18 mouse cellular contexts compared by ENCODE assay signal in genomic region chr4:105606731-105607130, GRCm38 (mm10).
A peak's percentile ranks its signal among the peaks of the same experiment; 100 is the strongest.
DNase-seq lines count a peak whose midpoint lies in the region; ATAC-seq lines count a peak whose summit lies in the region.
"Had no signal": no experiment of that assay in that cellular context is flagged by ENCODE, and none has a peak within 500 bp of the region (broad histone marks: within the 10 kb centered on the region; RNA-seq: fewer than 3 reads in every experiment).

No protein-coding gene starts in this region.

- no peaks in the 10 kb centered on the region for H3K36me3 ChIP-seq in limb, embryonic 11.5 days (ENCODE audit: control insufficient read depth, insufficient read depth, low read length)
- no peaks in the 10 kb centered on the region for H3K36me3 ChIP-seq in limb, embryonic 10.5 days
- H3K36me3 ChIP-seq in embryonic facial prominence, embryonic 15.5 days = no peaks in the 10 kb centered on the region
- H3K36me3 ChIP-seq: forebrain, embryonic 12.5 days; heart, embryonic 15.5 days; hindbrain, embryonic 13.5 days had no signal

- H3K4me3 ChIP-seq in limb, embryonic 11.5 days (ENCODE audit: low read depth, low read length) = no peak overlapping the region
- H3K4me3 ChIP-seq in limb, embryonic 10.5 days = no peak overlapping the region
- H3K4me3 ChIP-seq in embryonic facial prominence, embryonic 15.5 days (replicated peaks) = no peak overlapping the region
- H3K4me3 ChIP-seq: forebrain, embryonic 12.5 days; heart, embryonic 15.5 days; hindbrain, embryonic 13.5 days; megakaryocyte, embryonic 14.5 days had no signal

- ATAC-seq in limb, embryonic 11.5 days (ENCODE audit: insufficient number of reproducible peaks, low FRiP score, low TSS enrichment, low read depth) = no peak
- peak; percentile 63; the same call in 1 of the 2 replicates for ATAC-seq in embryonic facial prominence, embryonic 15.5 days (ENCODE audit: insufficient number of reproducible peaks, low FRiP score, low TSS enrichment, low read depth)

- H3K9me3 ChIP-seq in limb, embryonic 11.5 days (ENCODE audit: control insufficient read depth, low read length) = no peaks in the 10 kb centered on the region
- no peaks in the 10 kb centered on the region for H3K9me3 ChIP-seq in limb, embryonic 10.5 days (replicated peaks)
- H3K9me3 ChIP-seq in embryonic facial prominence, embryonic 15.5 days (replicated peaks) = no peaks in the 10 kb centered on the region
- H3K9me3 ChIP-seq: forebrain, embryonic 12.5 days; heart, embryonic 15.5 days; hindbrain, embryonic 13.5 days; megakaryocyte, embryonic 14.5 days had no signal

- no peak overlapping the region for H3K9ac ChIP-seq in limb, embryonic 11.5 days (ENCODE audit: low read length)
- no peak overlapping the region for H3K9ac ChIP-seq in embryonic facial prominence, embryonic 15.5 days
- H3K9ac ChIP-seq: forebrain, embryonic 12.5 days; heart, embryonic 15.5 days; hindbrain, embryonic 13.5 days had no signal

- DNase-seq in heart, adult 11 months = peak; percentile 73
- DNase-seq in heart, adult 8-10 months (ENCODE audit: low spot score) = no peak
- DNase-seq in limb, embryonic 11.5 days (ENCODE audit: low spot score) = peak; percentile 31
- DNase-seq in limb, embryonic 10.5 days (ENCODE audit: low spot score) = no peak
- peak; percentile 34 for DNase-seq in Muller cell, postnatal 12 days (ENCODE audit: inconsistent ontology term)
- DNase-seq in adrenal gland, postnatal 25 days = no peak
- DNase-seq in adrenal gland, postnatal 4 days (ENCODE audit: low spot score in 2 of 2) = no peak
- DNase-seq: adrenal gland, adult 2 months; cerebellum, adult 2 months; kidney, adult 18-20 months; layer of hippocampus, adult 9-11 months; thymus, adult 2 months had no signal

- H3K27ac ChIP-seq in limb, embryonic 11.5 days (replicated peaks; ENCODE audit: low read depth, low read length) = no peak overlapping the region
- H3K27ac ChIP-seq in limb, embryonic 10.5 days = no peak overlapping the region; the same call in 1 of the 2 replicates
- no peak overlapping the region for H3K27ac ChIP-seq in embryonic facial prominence, embryonic 15.5 days (replicated peaks)
- H3K27ac ChIP-seq: forebrain, embryonic 12.5 days; heart, embryonic 15.5 days; hindbrain, embryonic 13.5 days had no signal

- 32% methylated on average over 5 of the region's 5 CpGs for WGBS in limb, embryonic 11.5 days
- 43% methylated on average over 5 of the region's 5 CpGs for WGBS in limb, embryonic 10.5 days
- 19% methylated on average over 5 of the region's 5 CpGs for WGBS in embryonic facial prominence, embryonic 15.5 days

- no peaks in the 10 kb centered on the region for H3K27me3 ChIP-seq in limb, embryonic 11.5 days (ENCODE audit: control insufficient read depth, insufficient read depth, low read length)
- no peaks in the 10 kb centered on the region for H3K27me3 ChIP-seq in limb, embryonic 10.5 days (ENCODE audit: low read depth, poor library complexity, severe bottlenecking)
- no peaks in the 10 kb centered on the region for H3K27me3 ChIP-seq in embryonic facial prominence, embryonic 15.5 days
- H3K27me3 ChIP-seq: forebrain, embryonic 12.5 days; heart, embryonic 15.5 days; hindbrain, embryonic 13.5 days; megakaryocyte, embryonic 14.5 days had no signal

- H3K4me1 ChIP-seq in limb, embryonic 11.5 days (ENCODE audit: control insufficient read depth, insufficient read depth, low read length) = no peaks in the 10 kb centered on the region; the same call in 1 of the 2 replicates
- peaks cover 10% of the 10 kb centered on the region for H3K4me1 ChIP-seq in limb, embryonic 10.5 days
- H3K4me1 ChIP-seq in embryonic facial prominence, embryonic 15.5 days = peaks cover 11% of the 10 kb centered on the region
- H3K4me1 ChIP-seq: heart, embryonic 15.5 days had no signal

- no peak overlapping the region for H3K4me2 ChIP-seq in limb, embryonic 11.5 days (ENCODE audit: low read depth, severe bottlenecking)
- no peak overlapping the region for H3K4me2 ChIP-seq in embryonic facial prominence, embryonic 15.5 days (replicated peaks)
- H3K4me2 ChIP-seq: forebrain, embryonic 12.5 days; heart, embryonic 15.5 days; hindbrain, embryonic 13.5 days; liver, embryonic 11.5 days had no signal

Comparison
In these comparisons a context has a peak if more than half of its experiments do, and no peak if none do; other contexts are left out.
1. DNase-seq: peak in heart, adult 11 months (single experiment), limb, embryonic 11.5 days (single experiment) and Muller cell, postnatal 12 days (single experiment); none in heart, adult 8-10 months (single experiment), limb, embryonic 10.5 days (single experiment), adrenal gland, postnatal 25 days (single experiment) and adrenal gland, postnatal 4 days (0 of 2).